ENCODE assay signal across 15 mouse cellular contexts in genomic region chr4:63260506-63260905, GRCm38 (mm10). TPM values are rescaled to one million over a fixed set of nuclear protein-coding genes. Genes with fewer than 3 reads are reported as not detected.
A peak's percentile ranks its signal among the peaks of the same experiment; 100 is the strongest.
DNase-seq lines count a peak whose midpoint lies in the region; ATAC-seq lines count a peak whose summit lies in the region.
"Had no signal": no experiment of that assay in that cellular context is flagged by ENCODE, and none has a peak within 500 bp of the region (broad histone marks: within the 10 kb centered on the region; RNA-seq: fewer than 3 reads in every experiment).

No protein-coding gene starts in this region.

- peak overlapping the region; percentile 77 for H3K27ac ChIP-seq in heart, embryonic 16.5 days (ENCODE audit: low read length)
- H3K27ac ChIP-seq in heart, embryonic 10.5 days = no peak overlapping the region
- no peak overlapping the region for H3K27ac ChIP-seq in lung, embryonic 15.5 days
- H3K27ac ChIP-seq in stomach, embryonic 15.5 days = no peak overlapping the region
- H3K27ac ChIP-seq: macrophage; midbrain, embryonic 15.5 days had no signal

- H3K4me1 ChIP-seq in heart, embryonic 16.5 days (ENCODE audit: control insufficient read depth, insufficient read depth, low read length) = peaks cover 19% of the 10 kb centered on the region
- H3K4me1 ChIP-seq in heart, embryonic 10.5 days = peaks cover 38% of the 10 kb centered on the region
- no peaks in the 10 kb centered on the region for H3K4me1 ChIP-seq in lung, embryonic 15.5 days
- H3K4me1 ChIP-seq in stomach, embryonic 15.5 days = no peaks in the 10 kb centered on the region

- peak; percentile 50 for DNase-seq in adrenal gland, postnatal 10 days
- DNase-seq in adrenal gland, adult 8-10 months = no peak
- no peak for DNase-seq in heart, embryonic 10.5 days (ENCODE audit: low spot score)
- DNase-seq in lung, postnatal 4 days = no peak
- DNase-seq: cerebellum, adult 8-10 months; kidney, adult 18-20 months; kidney, postnatal 4 days; right cerebral cortex, postnatal 4 days; thymus, postnatal 14 days had no signal

- H3K27me3 ChIP-seq in heart, embryonic 16.5 days (ENCODE audit: control insufficient read depth, insufficient read depth, low read length) = no peaks in the 10 kb centered on the region
- no peaks in the 10 kb centered on the region for H3K27me3 ChIP-seq in heart, embryonic 10.5 days (ENCODE audit: insufficient read depth, poor library complexity, severe bottlenecking)
- H3K27me3 ChIP-seq in lung, embryonic 15.5 days = no peaks in the 10 kb centered on the region
- H3K27me3 ChIP-seq in stomach, embryonic 15.5 days (replicated peaks) = no peaks in the 10 kb centered on the region
- H3K27me3 ChIP-seq: midbrain, embryonic 15.5 days had no signal

- no peaks in the 10 kb centered on the region for H3K36me3 ChIP-seq in heart, embryonic 16.5 days (ENCODE audit: control insufficient read depth, insufficient read depth)
- no peaks in the 10 kb centered on the region; the same call in 1 of the 2 replicates for H3K36me3 ChIP-seq in heart, embryonic 10.5 days
- peaks cover 17% of the 10 kb centered on the region for H3K36me3 ChIP-seq in lung, embryonic 15.5 days
- peaks cover 22% of the 10 kb centered on the region for H3K36me3 ChIP-seq in stomach, embryonic 15.5 days
- H3K36me3 ChIP-seq: midbrain, embryonic 15.5 days had no signal

- 36% methylated on average over 10 of the region's 10 CpGs for WGBS in heart, embryonic 16.5 days
- WGBS in heart, embryonic 10.5 days = 55% methylated on average over 10 of the region's 10 CpGs
- 66% methylated on average over 10 of the region's 10 CpGs for WGBS in lung, embryonic 15.5 days
- WGBS in stomach, embryonic 15.5 days = 71% methylated on average over 10 of the region's 10 CpGs

- H3K4me3 ChIP-seq in heart, embryonic 16.5 days (ENCODE audit: low read length) = no peak overlapping the region
- no peak overlapping the region for H3K4me3 ChIP-seq in heart, embryonic 10.5 days
- H3K4me3 ChIP-seq in lung, embryonic 15.5 days = no peak overlapping the region
- no peak overlapping the region for H3K4me3 ChIP-seq in stomach, embryonic 15.5 days (replicated peaks)
- H3K4me3 ChIP-seq: midbrain, embryonic 15.5 days had no signal

- H3K9ac ChIP-seq in heart, embryonic 16.5 days (ENCODE audit: low read length) = no peak overlapping the region
- H3K9ac ChIP-seq in lung, embryonic 15.5 days = no peak overlapping the region
- no peak overlapping the region for H3K9ac ChIP-seq in stomach, embryonic 15.5 days
- H3K9ac ChIP-seq: midbrain, embryonic 15.5 days had no signal

- no peaks in the 10 kb centered on the region for H3K9me3 ChIP-seq in heart, embryonic 16.5 days (replicated peaks; ENCODE audit: control insufficient read depth, low read length)
- no peaks in the 10 kb centered on the region for H3K9me3 ChIP-seq in heart, embryonic 10.5 days
- H3K9me3 ChIP-seq in lung, embryonic 15.5 days = no peaks in the 10 kb centered on the region
- no peaks in the 10 kb centered on the region for H3K9me3 ChIP-seq in stomach, embryonic 15.5 days
- H3K9me3 ChIP-seq: midbrain, embryonic 15.5 days had no signal

- no peak overlapping the region for H3K4me2 ChIP-seq in heart, embryonic 16.5 days (ENCODE audit: low read depth, low read length)
- no peak overlapping the region for H3K4me2 ChIP-seq in lung, embryonic 15.5 days
- no peak overlapping the region for H3K4me2 ChIP-seq in stomach, embryonic 15.5 days
- H3K4me2 ChIP-seq: midbrain, embryonic 15.5 days had no signal

- ATAC-seq in heart, embryonic 16.5 days (replicated peaks; ENCODE audit: extremely low read depth, insufficient read depth, low FRiP score) = peak; percentile 94
- ATAC-seq in lung, embryonic 15.5 days (ENCODE audit: borderline replicate concordance, extremely low read depth, low FRiP score, low TSS enrichment) = 0 out of 2 replicates have a peak, but pooled peaks have one; percentile 40
- peak; percentile 56 for ATAC-seq in stomach, embryonic 15.5 days (ENCODE audit: insufficient read depth, low FRiP score, low read depth)
- ATAC-seq in cerebellum, adult (ENCODE audit: insufficient number of reproducible peaks, low FRiP score, low TSS enrichment) = no peak
- ATAC-seq: midbrain, embryonic 15.5 days had no signal

RNA-seq across cellular contexts. Expression of gene Col27a1, which starts 46.7 kb away (rescaled TPM):
- total RNA-seq in adrenal gland, postnatal 10 days (2021) = 10 to 100 TPM; 11.4 to 15.2 TPM
- total RNA-seq in adrenal gland, adult 8-10 months (2022) = 10 to 100 TPM in 3 of 4 experiments, 1 to 10 TPM in 1; 9.8 to 32.3 (median 22.5) TPM
- 3.0 and 4.5 TPM in 2 replicates for polyA plus RNA-seq in heart, embryonic 16.5 days (2015; fragmentation: Nextera tagmentation; extraction: Ambion mirVana)
- polyA plus RNA-seq in heart, embryonic 10.5 days (2016; fragmentation: Nextera tagmentation; extraction: Ambion mirVana) = 2.3 and 4.3 TPM in 2 replicates
- polyA plus RNA-seq in lung, embryonic 15.5 days (2015; fragmentation: Nextera tagmentation; extraction: Ambion mirVana) = 20.2 and 20.3 TPM in 2 replicates
- 17.4 and 18.6 TPM in 2 replicates for polyA plus RNA-seq in stomach, embryonic 15.5 days (2015; fragmentation: Nextera tagmentation; extraction: Ambion mirVana)
